In genomic region chr15:77363578-77363977, GRCm38 (mm10) we compare ENCODE assay signal across 9 mouse cellular contexts. TPM values are rescaled to one million over a fixed set of nuclear protein-coding genes. Genes with fewer than 3 reads are reported as not detected.
DNase-seq lines count a peak whose midpoint lies in the region; ATAC-seq and TF ChIP-seq lines count a peak whose summit lies in the region.
"Had no signal": no experiment of that assay in that cellular context is flagged by ENCODE, and none has a peak within 500 bp of the region (broad histone marks: within the 10 kb centered on the region; RNA-seq: fewer than 3 reads in every experiment).

No protein-coding gene starts in this region.

- H3K9me3 ChIP-seq in E14TG2a.4 (ENCODE audit: low read length): no peaks in the 10 kb centered on the region
- no peaks in the 10 kb centered on the region for H3K9me3 ChIP-seq in ES-Bruce4 (replicated peaks; ENCODE audit: control insufficient read depth, insufficient read depth, low read length, poor library complexity, severe bottlenecking)
- no peaks in the 10 kb centered on the region for H3K9me3 ChIP-seq in forebrain, embryonic 12.5 days
- H3K9me3 ChIP-seq in limb, embryonic 13.5 days: no peaks in the 10 kb centered on the region

- H3K4me2 ChIP-seq in forebrain, embryonic 12.5 days: no peak overlapping the region
- no peak overlapping the region for H3K4me2 ChIP-seq in limb, embryonic 13.5 days (replicated peaks)

- TF ChIP-seq POLR2A in ES-Bruce4 (IDR thresholded peaks at IDR 0.05; ENCODE audit: insufficient read depth, low read length): no peak

- TF ChIP-seq EP300 in ES-Bruce4 (IDR thresholded peaks at IDR 0.05; ENCODE audit: insufficient read depth, low read depth, low read length): no peak

- H3K36me3 ChIP-seq in E14TG2a.4 (ENCODE audit: insufficient read depth, low read length): peaks cover 19% of the 10 kb centered on the region
- no peaks in the 10 kb centered on the region for H3K36me3 ChIP-seq in ES-Bruce4 (ENCODE audit: control insufficient read depth, insufficient read depth, low read length, poor library complexity, severe bottlenecking)
- H3K36me3 ChIP-seq in forebrain, embryonic 12.5 days (replicated peaks): no peaks in the 10 kb centered on the region
- H3K36me3 ChIP-seq in limb, embryonic 13.5 days: no peaks in the 10 kb centered on the region

- peaks cover 91% of the 10 kb centered on the region for H3K4me1 ChIP-seq in E14TG2a.4 (replicated peaks; ENCODE audit: low read depth, low read length)
- H3K4me1 ChIP-seq in ES-Bruce4 (ENCODE audit: control insufficient read depth, insufficient read depth, low read length): peaks cover 14% of the 10 kb centered on the region
- peaks cover 60% of the 10 kb centered on the region for H3K4me1 ChIP-seq in forebrain, embryonic 12.5 days
- peaks cover 57% of the 10 kb centered on the region for H3K4me1 ChIP-seq in limb, embryonic 13.5 days

- H3K4me3 ChIP-seq in E14TG2a.4 (replicated peaks; ENCODE audit: low read length) (peak overlapping the region; percentile 41; the same call in 1 of the 2 replicates), ES-Bruce4 (ENCODE audit: low read depth, low read length) (no peak overlapping the region)
- H3K4me3 ChIP-seq in forebrain, embryonic 12.5 days (replicated peaks): no peak overlapping the region
- H3K4me3 ChIP-seq in limb, embryonic 13.5 days: no peak overlapping the region

- no peak for DNase-seq in spleen, adult 12 weeks (ENCODE audit: low spot score)
- DNase-seq in adrenal gland, postnatal 25 days: no peak
- no peak for DNase-seq in heart, adult 11 months

- H3K27me3 ChIP-seq in E14TG2a.4 (ENCODE audit: insufficient read depth, low read length) (no peaks in the 10 kb centered on the region), ES-Bruce4 (ENCODE audit: control insufficient read depth, insufficient read depth, low read length, poor library complexity, severe bottlenecking) (no peaks in the 10 kb centered on the region)
- H3K27me3 ChIP-seq in forebrain, embryonic 12.5 days: no peaks in the 10 kb centered on the region
- no peaks in the 10 kb centered on the region for H3K27me3 ChIP-seq in limb, embryonic 13.5 days

- no peak overlapping the region for H3K9ac ChIP-seq in ES-Bruce4 (ENCODE audit: low read depth, poor library complexity, severe bottlenecking)
- H3K9ac ChIP-seq in forebrain, embryonic 12.5 days: no peak overlapping the region
- H3K9ac ChIP-seq in limb, embryonic 13.5 days: no peak overlapping the region

- TF ChIP-seq CTCF in E14TG2a.4 (conservative IDR thresholded peaks at IDR 0.05; ENCODE audit: low read length) (no peak), ES-Bruce4 (IDR thresholded peaks at IDR 0.05; ENCODE audit: low read depth, low read length) (no peak)

- WGBS in forebrain, embryonic 12.5 days: 35% methylated on average over 6 of the region's 6 CpGs
- WGBS in limb, embryonic 13.5 days: 45% methylated on average over 6 of the region's 6 CpGs

- ATAC-seq in forebrain, embryonic 12.5 days (ENCODE audit: low FRiP score): no peak
- ATAC-seq in limb, embryonic 13.5 days (ENCODE audit: low FRiP score, low read depth): no peak

- H3K27ac ChIP-seq in ES-Bruce4 (ENCODE audit: insufficient read depth, low read length): peak overlapping the region; percentile 26; the same call in 1 of the 2 replicates
- H3K27ac ChIP-seq in forebrain, embryonic 12.5 days: peak overlapping the region; percentile 74
- peak overlapping the region; percentile 34; the same call in 1 of the 2 replicates for H3K27ac ChIP-seq in limb, embryonic 13.5 days
- H3K27ac ChIP-seq: kidney, postnatal 0 days had no signal

RNA-seq across cellular contexts. Expression of gene Apol7a, which starts 35.3 kb away (rescaled TPM):
- polyA plus RNA-seq in ES-Bruce4 (2011; ENCODE audit: insufficient read depth, insufficient read length, low read depth, missing spikeins): not detected in 2 replicates
- not detected in 2 replicates for polyA plus RNA-seq in forebrain, embryonic 12.5 days (2016; fragmentation: Nextera tagmentation; extraction: Ambion mirVana)
- not detected in 2 replicates for polyA plus RNA-seq in limb, embryonic 13.5 days (2015; fragmentation: Nextera tagmentation; extraction: Ambion mirVana)
- total RNA-seq in adrenal gland, postnatal 25 days (2021): not detected in 2 replicates
- total RNA-seq: MEL had no signal

RNA-seq across cellular contexts. Expression of gene Apol9a, which starts 47.4 kb away (rescaled TPM):
- polyA plus RNA-seq in ES-Bruce4 (2011; ENCODE audit: insufficient read depth, insufficient read length, low read depth, missing spikeins): not detected in 2 replicates
- polyA plus RNA-seq in forebrain, embryonic 12.5 days (2016; fragmentation: Nextera tagmentation; extraction: Ambion mirVana): not detected in 2 replicates
- not detected in 2 replicates for polyA plus RNA-seq in limb, embryonic 13.5 days (2015; fragmentation: Nextera tagmentation; extraction: Ambion mirVana)
- 0.91 and 1.2 TPM in 2 replicates for total RNA-seq in adrenal gland, postnatal 25 days (2021)
- total RNA-seq: MEL had no signal

RNA-seq across cellular contexts. Expression of gene Rbfox2, which starts 56.8 kb away (rescaled TPM):
- 78.1 and 78.3 TPM in 2 replicates for polyA plus RNA-seq in ES-Bruce4 (2011; ENCODE audit: insufficient read depth, insufficient read length, low read depth, missing spikeins)
- polyA plus RNA-seq in forebrain, embryonic 12.5 days (2016; fragmentation: Nextera tagmentation; extraction: Ambion mirVana): 119 and 123 TPM in 2 replicates
- polyA plus RNA-seq in limb, embryonic 13.5 days (2015; fragmentation: Nextera tagmentation; extraction: Ambion mirVana): 78.4 and 83.1 TPM in 2 replicates
- 56.5 and 68.7 TPM in 2 replicates for total RNA-seq in adrenal gland, postnatal 25 days (2021)
